Mouse (Mus musculus) embryo, embryonic 9.5 days (tissue): ENCODE data around the gene Prima1.

Experiments used
- DNase-seq: peaks from one replicate; pipeline ENCODE4 v3.0.0-alpha.2; 2017; ENCODE audit errors: extremely low spot score

Gene Prima1

DNA sequence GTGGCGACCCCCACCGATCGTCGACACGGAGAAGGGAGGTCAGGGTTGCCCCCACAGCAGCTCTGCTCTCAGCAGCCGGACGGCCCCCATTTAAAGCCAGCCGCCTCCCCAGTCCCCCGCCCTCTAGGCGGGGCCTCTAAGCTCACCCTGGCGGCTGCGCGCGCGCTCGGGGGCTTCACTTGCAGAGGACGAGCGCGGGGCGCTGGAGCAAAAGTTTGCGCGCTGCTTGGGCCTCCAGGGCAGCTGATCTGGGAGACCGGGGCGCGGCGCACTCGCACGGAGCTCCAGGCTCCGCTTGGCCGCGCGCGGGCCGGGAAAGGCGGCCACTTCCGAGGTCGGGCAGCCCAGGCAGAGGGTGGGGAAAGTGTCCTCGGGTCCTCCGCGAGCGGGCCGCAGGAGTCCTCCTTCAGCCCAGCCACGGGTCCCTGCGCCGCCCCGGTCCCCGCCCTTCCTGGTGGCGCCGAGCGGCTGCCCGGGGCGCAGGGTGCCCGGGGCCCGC, at the start of gene Prima1:
Gene Prima1, minus strand, starts transcription at position 68 of the 499 bp plus-strand sequence.
- DNase-seq, result peak; percentile 81

DNA sequence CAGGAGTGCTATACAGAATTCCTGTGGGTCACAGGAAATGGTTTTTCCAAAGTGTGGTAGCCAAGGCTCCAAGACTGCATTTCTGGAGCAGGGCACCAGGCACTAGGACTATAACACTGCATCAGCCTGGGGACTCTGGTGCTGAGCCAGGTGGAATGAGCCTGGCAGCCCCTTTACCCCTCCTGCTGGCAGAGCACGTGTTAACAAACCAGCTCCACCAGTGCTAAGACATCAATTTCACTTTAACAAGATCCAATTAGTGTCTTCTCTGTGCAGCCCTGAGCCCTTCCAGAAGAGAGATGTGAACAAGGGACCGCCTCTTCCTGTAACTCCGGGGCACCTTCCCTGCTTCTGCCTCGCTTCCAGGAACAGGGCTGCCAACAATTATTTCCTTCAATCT, 45.3 kb upstream of the Prima1 start:
- DNase-seq, result no peak

DNA sequence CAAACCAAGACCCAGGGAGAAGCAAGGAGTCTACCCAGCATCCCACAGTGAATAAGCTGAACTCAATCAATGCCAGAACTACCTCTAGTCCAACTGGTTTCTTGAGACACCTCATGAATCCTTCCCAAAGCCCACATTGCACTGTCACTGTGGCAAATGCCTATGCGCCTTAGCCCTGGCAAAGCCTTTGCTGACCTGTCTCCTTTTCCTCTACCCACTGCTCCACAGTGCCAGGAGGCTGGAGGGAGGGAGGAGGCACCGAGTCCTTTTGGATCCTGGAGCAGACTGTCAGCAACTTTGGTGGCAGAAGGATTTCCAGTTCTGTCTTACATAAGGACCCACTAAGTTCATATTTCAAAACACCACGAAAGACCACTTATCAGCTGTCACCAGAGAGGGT, 41.5 kb upstream of the Prima1 start:
- no peak for DNase-seq

DNA sequence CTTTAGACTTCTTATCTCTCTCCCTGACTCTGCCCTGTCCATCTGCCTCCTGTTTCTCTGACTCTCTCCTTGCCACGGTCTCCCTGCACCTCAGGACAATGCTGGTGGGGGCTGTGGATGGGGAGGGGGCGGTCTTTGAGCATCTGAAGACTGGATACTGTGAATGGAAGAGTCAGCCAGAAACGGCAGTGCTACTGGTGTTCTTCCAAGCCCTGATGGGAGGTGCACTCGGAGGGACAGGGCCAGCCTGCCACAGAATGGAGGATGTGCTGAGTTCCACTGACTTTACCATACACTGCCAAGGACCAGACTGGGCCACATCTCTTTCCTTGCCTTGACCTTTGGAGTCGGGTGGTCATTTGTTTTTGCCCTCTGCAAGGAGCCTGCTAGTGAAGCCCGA, 41.0 kb upstream of the Prima1 start:
- DNase-seq, result no peak

DNA sequence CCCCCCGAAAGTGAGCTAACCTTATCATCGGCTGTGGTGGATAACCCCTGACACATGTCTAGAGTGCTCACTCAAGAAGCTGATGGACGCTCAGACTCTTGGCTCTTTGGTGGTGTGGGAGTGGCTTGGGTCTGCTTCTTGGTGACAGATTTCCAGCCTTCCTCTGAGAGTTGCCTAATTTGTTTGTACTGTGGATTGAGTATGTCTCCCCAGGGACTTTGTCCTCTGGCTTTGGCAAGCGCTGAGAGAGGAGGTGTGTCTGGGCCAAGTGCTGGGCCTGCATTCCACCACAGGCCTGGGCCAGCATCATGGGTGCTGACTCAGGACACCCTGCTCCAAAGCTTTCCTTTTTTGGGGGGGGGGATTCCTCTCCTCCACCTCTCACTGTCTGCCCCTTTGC, 40.0 kb upstream of the Prima1 start:
- no peak for DNase-seq

DNA sequence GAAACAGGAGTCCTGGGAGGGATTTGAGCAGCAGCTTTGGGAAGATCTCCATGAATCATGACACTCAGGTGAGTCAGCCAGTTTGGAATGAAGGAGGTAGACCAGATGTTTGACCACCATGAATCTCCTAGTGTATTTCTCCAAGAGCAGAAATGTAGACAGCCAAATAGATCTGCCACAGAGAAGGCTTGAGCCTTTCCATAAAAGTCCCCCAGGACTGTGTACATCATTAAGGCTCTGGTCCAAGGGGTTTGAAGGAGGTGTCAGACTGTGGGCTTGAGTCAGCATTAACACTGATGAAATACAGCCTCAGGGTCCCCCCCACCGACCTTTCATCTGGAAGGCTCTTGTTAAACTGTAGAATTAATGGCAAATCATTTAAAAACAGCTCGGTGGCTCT, 39.5 kb upstream of the Prima1 start:
- no peak for DNase-seq

DNA sequence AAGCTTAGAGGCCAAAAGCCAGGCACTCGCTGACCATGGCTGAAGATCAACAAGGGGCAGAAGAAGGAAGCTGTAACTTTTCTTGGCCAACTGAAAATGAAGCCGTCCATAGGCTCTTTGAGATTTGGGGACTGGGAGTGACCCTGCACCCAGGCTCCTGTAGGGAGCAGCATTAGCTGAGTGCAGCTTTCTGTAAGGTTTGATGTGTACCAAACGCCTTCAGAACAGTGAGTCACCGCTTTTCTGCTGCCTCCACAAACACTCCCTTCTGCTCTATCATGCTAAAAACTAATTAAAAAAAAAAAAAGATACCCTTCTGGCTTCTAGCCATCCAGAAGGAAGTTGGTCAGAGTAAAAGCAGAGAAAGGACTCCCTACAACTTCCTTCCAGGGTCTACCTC, 34.5 kb upstream of the Prima1 start:
- no peak for DNase-seq

DNA sequence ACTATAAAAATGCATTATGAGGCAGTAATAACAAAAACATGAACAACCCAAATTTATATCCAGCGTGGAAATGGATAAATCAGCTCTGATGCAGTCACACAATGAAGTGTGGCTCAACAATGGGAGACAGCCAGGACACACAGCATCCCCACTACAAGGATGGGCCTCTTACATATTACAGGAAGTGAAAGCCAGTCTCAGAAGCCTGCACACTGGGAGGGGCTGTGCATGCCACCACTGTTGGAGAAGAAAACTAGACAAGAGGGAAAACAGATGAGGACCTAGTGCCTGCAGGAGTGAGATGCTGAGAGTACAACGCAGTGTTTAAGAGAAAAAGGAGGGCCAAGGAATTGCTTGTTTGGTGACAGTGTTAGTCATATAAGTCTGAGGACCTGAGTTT, 31.8 kb upstream of the Prima1 start:
- DNase-seq, result no peak

DNA sequence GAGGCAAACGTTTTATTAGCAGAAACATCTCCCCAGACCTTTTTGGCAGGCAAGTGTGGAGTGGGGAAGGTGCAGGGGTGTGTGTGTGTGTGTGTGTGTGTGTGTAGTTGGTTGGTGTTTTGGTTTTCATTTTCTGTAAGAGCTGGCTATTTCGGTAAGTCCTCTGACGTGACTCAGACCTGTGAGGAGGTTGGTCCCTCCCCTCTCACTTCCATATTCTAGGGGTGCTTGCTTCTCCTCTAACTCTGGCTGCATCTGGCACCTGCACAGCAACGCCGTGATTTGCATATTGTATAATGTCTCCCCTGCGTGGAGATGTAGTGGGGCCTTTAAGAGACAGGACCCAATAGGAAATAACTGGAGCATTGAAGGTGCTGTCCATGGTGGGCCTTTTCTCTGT, 31.1 kb upstream of the Prima1 start:
- DNase-seq, result no peak

DNA sequence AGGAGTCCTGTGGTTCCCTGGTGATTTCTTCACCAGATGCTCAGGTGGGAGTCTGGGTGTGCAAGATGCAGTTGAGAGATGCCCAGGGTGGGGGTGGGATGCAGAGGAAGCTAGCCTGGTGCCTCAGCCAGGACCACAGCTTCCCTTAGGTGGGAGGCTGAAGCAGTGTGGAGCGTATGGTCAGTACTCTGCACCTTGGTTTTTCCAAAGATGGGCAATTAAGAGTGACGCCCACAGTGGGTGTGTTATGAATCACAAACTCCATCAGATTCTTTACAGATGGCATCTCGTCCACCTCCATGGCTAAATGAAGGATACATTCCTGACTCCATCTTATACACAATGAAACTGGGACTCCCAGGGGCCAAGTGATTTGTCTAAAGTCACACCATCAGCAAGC, 30.2 kb upstream of the Prima1 start:
- DNase-seq, result no peak

DNA sequence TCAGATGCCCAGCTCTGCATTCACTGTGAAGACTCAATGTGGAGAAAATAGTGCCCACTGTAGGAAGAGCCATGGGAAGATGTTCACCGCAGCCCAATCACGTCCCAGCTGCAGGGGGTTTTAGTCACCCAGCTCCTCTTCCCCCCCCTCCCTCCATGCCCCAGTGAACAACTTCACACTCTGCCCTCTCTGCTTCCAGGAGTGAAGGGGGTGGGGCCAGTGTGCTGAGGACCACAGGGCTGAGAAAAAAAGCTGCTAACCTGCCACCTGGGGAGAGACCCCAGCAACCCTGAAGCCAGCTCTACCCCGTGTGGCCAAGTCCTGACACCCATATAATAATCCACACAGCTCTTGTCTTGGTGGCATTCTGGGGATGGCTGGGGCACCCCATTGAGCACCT, 24.7 kb upstream of the Prima1 start:
- DNase-seq, result no peak

DNA sequence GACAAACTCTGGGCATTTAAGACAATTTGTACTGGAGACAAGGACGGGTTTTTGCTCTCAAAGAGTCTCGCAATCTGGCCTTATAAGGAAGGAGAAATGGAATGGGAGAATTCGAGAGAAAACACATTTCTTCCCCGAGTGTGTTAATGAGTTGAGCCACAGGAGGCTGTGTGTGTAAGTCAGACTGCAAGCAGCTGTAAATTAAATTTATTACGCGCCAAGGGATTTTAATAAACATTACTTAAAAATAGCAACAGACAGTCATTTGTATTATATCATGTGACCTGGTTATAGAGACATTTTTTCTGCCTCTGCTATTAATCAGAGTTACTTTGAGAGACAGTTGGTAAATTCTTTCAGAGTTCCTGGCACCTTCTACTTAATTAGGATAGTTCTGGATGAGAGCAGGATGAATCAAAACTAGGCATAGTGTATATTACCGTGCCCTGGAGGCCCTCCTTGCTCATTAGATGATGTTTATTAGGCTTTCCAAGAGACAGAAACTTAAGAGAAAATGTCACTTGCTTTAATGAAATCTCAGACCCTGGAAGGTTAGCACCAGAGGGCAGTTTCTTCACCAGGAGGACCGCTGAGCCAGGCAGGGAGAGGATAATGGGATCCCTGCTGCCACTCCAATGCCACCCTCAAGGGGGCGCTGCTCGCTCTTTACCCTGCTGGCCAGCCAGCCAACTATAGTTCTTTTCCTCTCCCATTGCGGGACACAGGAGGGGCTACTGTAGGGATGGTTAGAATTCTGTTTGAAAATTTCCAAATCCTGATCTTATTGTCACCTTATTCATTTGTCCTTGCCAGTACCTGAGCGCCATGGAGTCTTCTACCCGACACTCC, 20.3 kb upstream of the Prima1 start:
- no peak for DNase-seq

DNA sequence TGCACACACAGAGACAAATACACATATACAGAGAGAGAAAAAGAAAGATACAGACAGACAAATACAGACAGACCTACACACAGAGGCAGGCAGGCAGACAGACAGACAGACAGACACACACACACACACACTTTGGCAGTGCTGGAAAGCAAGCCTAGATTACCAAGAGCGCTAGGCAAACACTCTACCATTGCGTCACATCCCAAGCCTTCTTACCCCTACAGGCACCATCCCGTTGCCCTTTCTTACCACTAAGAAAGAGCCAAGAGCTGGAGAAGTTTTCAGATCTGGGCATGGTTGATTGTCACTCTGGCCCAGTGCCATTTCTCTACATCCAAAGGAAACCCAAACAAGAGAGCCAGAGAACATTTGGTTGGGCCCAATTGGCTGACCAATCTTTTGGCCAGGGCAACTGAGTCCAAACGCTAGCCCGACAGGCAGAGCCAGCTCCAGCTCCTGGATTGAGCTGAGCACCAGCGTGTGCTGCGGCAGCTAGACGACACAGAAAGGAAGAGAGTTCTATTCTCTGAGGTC, 11.0 kb upstream of the Prima1 start:
- no peak for DNase-seq

DNA sequence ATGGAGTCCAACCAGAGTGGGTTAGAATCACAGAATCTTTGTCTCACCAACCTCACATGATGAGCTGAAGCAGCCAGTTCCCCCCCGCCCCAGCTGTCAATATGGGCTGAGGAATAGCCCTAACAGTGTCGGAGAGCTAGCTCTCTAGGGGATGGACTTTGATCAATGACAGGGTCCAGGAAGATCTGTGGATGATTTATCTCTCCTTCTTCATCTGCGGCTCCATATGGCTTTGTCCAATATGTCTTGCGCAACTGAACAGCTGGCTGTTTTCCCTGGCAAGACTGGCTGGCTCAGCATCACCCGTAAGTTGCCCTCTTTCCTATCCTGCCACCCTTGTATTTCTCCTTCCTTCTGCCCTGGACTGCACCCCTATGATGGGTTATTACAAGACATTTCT, 9.2 kb upstream of the Prima1 start:
- DNase-seq, result no peak

DNA sequence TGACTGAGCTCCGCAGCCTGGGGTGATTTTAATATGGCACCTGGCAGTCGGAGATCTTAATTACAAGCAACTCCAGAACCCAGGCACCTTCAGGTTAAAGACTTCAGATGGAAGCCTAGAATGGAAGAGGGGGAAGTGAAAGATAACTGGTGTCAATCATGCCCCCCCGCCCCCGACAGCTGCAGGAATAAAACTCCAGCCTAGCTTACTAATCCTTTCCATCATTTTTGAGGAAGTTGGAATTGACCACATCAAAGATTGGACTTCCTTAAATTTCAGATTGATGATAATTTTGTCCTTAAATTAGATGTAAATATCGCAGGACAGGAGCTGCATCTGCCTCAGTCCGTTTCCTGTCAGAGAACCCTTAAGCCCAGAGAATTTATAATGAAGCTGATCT, 8.4 kb upstream of the Prima1 start:
- no peak for DNase-seq

DNA sequence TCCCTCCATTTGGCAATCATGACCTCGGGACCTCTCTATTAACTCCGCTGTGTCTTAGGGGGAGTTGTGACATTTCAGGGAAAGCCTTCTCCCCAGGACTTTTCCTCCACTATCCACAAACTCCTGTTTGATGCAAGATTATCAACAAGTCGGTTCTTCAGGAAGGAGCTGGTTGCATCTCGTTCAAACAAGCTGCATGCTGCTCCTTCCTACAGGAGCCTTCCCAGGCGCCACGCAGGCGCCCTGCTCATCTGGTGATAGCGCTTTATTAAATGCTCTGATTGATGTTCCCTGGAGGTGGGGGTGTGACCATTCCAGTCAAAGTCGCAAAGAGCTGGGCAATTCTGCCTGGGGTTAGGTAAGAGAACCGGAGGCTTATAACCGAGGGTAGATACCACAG, 1.1 kb upstream of the Prima1 start:
- DNase-seq, result no peak

DNA sequence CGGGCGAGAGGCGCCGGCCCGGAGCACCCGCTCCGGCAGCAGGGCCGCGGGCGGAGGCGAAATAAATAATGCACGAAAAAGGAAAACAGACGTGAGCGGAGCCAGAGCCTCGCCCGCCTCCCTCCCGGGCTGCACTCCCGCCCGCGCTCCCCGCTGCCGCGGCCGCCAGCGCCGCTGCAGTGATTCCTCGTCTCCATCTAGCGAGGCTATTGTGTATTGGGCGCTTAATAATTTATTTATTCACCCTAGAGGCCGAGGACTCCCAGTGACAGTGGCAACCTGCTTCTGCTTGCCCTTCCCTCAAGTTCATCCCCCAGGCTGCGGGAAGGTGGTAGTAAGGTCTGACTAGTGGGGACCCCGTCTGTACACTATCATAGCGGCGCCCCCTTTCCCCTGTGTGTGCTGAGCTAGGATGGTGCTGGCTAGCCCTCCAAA, 658 bp upstream of the Prima1 start:
- peak; percentile 62 for DNase-seq

DNA sequence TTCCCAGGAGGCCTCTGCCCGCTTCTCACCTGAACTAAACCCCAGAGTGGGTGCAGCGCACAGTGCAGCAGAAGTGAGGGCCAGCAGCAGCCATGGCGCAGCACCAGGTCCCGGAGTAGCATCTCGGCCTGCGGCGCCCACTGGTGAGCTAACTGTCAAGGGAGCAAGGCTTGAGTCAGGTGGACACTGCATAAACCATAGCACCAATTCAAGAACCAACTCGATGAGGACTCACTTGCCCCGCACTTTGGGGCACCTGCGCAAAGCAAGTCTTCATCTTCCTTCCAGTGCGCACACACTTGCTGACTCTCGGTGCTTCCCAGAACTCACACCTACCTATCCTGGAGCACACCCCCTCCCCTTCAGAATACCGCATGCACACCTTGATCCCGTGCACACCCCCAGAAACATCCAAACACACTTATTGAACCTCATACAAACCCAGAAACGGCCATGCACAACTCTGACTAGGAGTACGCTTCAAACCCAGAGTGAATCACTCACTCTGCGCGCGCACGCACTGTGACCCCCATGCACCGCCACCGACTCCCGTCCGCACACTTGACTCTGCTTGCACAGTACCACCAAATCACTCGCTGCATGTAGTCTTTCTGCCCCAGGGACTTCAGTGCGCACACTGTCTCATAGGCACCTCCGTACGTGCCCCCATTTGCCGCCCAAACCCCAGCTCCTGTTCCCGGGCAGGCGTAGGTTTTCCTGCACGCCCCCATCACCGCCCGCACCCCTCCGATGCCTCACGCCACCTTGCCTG, 453 bp downstream of the Prima1 start:
- peak; percentile 10 for DNase-seq

DNA sequence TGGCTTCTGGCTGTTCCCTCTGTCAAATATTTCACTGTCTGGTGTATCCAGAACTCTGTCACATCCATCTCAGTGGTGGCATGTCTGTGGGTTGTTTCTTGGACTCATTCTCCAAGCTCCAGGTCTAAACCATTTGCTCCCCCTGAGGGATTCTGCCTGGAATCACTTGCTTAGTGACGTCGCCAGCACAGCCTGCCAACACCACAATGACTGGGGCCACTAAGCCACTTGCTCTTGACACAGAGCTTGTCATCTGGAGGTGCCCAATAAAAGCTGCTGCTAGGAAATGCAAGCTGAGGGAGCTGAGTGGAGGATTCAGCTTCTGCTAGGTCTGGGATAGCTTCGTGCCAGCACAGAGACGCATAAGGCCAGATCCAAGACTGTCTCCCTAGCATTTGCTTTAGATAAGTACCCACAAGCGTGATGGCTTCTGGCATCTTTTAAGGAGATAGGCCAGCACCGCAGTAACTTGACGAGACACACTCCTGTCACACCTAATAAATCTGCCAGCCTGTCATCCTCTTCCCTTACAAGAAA, 3.0 kb downstream of the Prima1 start:
- no peak for DNase-seq

DNA sequence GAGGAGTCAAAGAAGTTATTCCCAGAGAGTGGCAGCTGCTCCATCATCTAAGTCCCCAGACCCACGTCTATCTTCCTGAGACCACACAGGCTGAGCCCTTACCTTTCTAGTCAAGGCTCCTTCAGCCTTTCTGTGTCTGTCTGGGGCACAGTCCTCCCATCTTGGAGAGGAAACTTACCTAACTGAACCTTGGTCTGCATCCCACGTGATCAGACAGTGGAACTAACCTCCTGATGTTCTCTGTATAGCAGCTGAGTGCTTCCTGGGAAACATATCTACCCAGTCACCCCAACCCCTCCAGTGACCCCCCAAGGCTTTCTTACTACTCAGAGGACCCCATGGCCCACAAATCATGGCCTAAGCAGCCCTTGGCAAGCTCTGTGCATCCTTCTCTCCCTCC, 6.1 kb downstream of the Prima1 start:
- no peak for DNase-seq

DNA sequence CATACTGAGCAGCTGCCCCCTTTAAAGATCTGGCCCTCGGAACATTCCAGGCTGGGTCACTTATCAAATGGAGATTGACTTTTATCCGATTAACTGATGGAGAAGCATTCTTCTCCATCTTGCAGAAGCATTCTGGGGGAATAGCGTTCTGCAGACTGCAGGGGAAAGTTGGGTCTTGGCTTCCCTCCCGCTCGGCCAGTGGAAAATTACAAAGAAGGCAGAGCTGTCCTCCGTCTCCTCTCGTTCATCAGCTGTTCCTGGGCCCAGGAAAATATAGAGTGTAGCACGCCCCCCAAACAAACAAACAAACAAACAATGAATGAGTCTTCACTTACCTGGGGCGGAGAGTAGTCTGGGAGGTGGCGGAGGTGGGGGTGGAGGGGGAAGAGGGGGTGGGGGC, 6.7 kb downstream of the Prima1 start:
- DNase-seq, result no peak

DNA sequence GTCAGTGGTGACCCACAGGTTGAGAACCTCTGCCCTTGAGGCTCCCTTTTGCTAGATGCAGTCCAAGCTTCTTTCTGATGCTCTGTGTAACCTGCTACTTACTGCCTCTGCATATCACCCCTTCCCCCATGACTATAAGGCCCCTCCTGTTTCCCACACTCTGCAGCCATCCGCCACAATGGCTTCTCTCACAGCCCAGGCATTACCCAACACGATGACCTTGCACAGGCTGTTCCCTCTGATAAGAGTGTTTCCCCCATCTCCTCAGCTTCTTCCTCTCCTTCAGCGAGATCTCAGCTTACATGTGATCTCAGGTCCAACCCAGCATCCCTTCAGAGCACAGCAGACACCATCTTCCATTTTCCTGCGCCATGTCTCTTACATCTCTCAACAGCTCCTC, 12.9 kb downstream of the Prima1 start:
- DNase-seq, result no peak

DNA sequence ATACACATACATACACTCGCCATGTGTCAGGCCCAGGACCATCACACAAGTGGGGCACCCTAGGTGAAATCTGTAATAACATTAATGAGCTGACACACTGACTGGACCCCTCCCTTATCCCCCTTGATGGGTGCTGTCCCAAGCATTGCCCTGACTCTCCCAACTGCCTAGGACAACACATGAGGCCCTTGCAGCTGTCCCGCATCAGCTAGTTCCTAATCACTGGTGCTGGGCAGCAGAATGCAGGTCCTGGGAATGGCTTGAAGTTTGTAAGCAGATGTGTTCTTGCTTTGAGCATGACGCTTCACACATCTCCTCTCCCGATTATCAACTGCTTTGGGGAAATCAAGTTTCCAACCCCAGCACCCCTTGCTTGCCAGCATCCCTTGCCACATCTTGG, 15.8 kb downstream of the Prima1 start:
- no peak for DNase-seq
